Mouse (Mus musculus) kidney, embryonic 14.5 days (tissue): ENCODE results near the gene Pbx1. TPM values are rescaled to one million over a fixed set of nuclear protein-coding genes. Genes with fewer than 3 reads are reported as not detected.

ENCODE experiments used
- ATAC-seq: fragments of 200-750 bp; cut with Nextera tagmentation; 2 replicates; pipeline ENCODE4 v1.8.0; 2017; ENCODE audit warnings: moderate number of reproducible peaks, mild to moderate bottlenecking, moderate TSS enrichment, moderate library complexity; ENCODE audit not compliant: low FRiP score, low TSS enrichment
- H3K27ac ChIP-seq: fragments of 300-500 bp; sonication (generic); 2 replicates; pipeline ENCODE4 v1.5.1; 2014; ENCODE audit warnings: low read depth, mild to moderate bottlenecking, low read length, moderate library complexity, mixed read lengths
- H3K27me3 ChIP-seq: fragments of 300-500 bp; sonication (generic); 2 replicates; pipeline ENCODE4 v1.6.1; 2014; ENCODE audit warnings: mild to moderate bottlenecking, low read length; ENCODE audit not compliant: control insufficient read depth, insufficient read depth
- H3K36me3 ChIP-seq: fragments of 300-500 bp; sonication (generic); 2 replicates; pipeline ENCODE4 v1.6.1; 2014; ENCODE audit warnings: low read length, mixed read lengths; ENCODE audit not compliant: control insufficient read depth, insufficient read depth
- H3K4me1 ChIP-seq: fragments of 300-500 bp; sonication (generic); 2 replicates; pipeline ENCODE4 v1.6.1; 2014; ENCODE audit warnings: low read length, mixed read lengths; ENCODE audit not compliant: control insufficient read depth, insufficient read depth
- H3K4me2 ChIP-seq: fragments of 300-500 bp; sonication (generic); replicated peaks from 2 replicates; pipeline ENCODE4 v1.6.1; 2014; ENCODE audit warnings: low read depth, mild to moderate bottlenecking, low read length
- H3K4me3 ChIP-seq: fragments of 300-500 bp; sonication (generic); 2 replicates; pipeline ENCODE4 v1.5.1; 2014; ENCODE audit warnings: mild to moderate bottlenecking, low read length
- H3K9ac ChIP-seq: fragments of 300-500 bp; sonication (generic); 2 replicates; pipeline ENCODE4 v1.6.1; 2014; ENCODE audit warnings: low read depth, mild to moderate bottlenecking, low read length, moderate library complexity
- H3K9me3 ChIP-seq: fragments of 300-500 bp; sonication (generic); 2 replicates; pipeline ENCODE4 v1.6.1; 2016; ENCODE audit warnings: low read length; ENCODE audit not compliant: control insufficient read depth
- WGBS: fragments of 180-500 bp; shearing (Covaris S2); extraction: QIAGEN DNeasy Blood & Tissue Kit; methylation state at CpG from one replicate; pipeline ENCODE4 v1.1.7; 2014; 5-methylcytosine and 5-hydroxymethylcytosine counted together
- polyA plus RNA-seq: library from polyadenylated mRNA; unstranded; fragments of >200 nt; fragmentation: Nextera tagmentation; extraction: Ambion mirVana; gene quantifications from 2 replicates; pipeline ENCODE4 v1.2.1, GENCODE M21; 2014

Pbx1 gene
- polyA plus RNA-seq, 1 experiment from 2014 or later: 107 TPM

DNA sequence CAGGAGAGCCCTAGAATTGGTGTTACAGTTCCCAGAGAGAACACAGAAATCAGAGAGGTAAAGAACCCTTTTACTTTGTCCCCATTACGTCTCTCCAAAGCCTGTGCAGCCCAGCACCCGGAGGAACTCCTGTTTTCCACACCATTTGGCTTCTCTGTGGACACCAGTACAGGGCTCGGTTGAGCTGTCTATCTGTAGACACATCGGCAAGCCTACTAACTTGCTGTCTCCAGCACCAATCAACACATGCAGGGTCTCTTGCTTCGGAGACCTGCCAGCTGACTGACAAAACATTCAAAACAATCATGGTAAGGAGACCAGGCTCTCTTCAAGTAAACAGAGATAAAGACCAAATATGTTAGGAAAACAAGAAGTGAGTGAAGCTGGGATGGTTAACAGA, 362.3 kb downstream of the Pbx1 start:
- Histone ChIP-seq H3K4me3 (no peak overlapping the region), H3K27me3 (no peaks in the 10 kb centered on the region), H3K4me1 (no peaks in the 10 kb centered on the region), H3K9me3 (no peaks in the 10 kb centered on the region), H3K9ac (no peak overlapping the region), H3K27ac (no peak overlapping the region), H3K36me3 (no peaks in the 10 kb centered on the region), H3K4me2 (no peak overlapping the region)
- no peak for ATAC-seq
- 66% methylated on average over 5 of the region's 5 CpGs for WGBS
